Mouse (Mus musculus): ENCODE measurements around the gene B4galnt2.
"Not testable (repeated sequence)": the region's sequence is repeated elsewhere in the genome, so short reads cannot be mapped to it uniquely, and the experiment has no call there.

Gene B4galnt2

GRCm38 (mm10) chr11:95904290-95904689, 10.4 kb downstream of the B4galnt2 start:
- no peak for ATAC-seq (ENCODE audit: insufficient number of reproducible peaks, low FRiP score, low TSS enrichment)

GRCm38 (mm10) chr11:95896446-95897179, 18.1 kb downstream of the B4galnt2 start:
- ATAC-seq (ENCODE audit: insufficient number of reproducible peaks, low FRiP score, low TSS enrichment) = no peak

- no peak for ATAC-seq (ENCODE audit: insufficient number of reproducible peaks, low FRiP score, low TSS enrichment)
Measured at GRCm38 (mm10) chr11:95890462-95891051, 24.1 kb downstream of the B4galnt2 start.

- not testable (repeated sequence) for ATAC-seq (ENCODE audit: insufficient number of reproducible peaks, low FRiP score, low TSS enrichment)
Measured at GRCm38 (mm10) chr11:95879861-95880260, 34.8 kb downstream of the B4galnt2 start.

- ATAC-seq (ENCODE audit: insufficient number of reproducible peaks, low FRiP score, low TSS enrichment) = no peak
Measured at GRCm38 (mm10) chr11:95876296-95876695, 38.4 kb downstream of the B4galnt2 start.

- ATAC-seq (ENCODE audit: insufficient number of reproducible peaks, low FRiP score, low TSS enrichment) = no peak
Measured at GRCm38 (mm10) chr11:95875804-95876203, 38.9 kb downstream of the B4galnt2 start.

- no peak for ATAC-seq (ENCODE audit: insufficient number of reproducible peaks, low FRiP score, low TSS enrichment)
Measured at GRCm38 (mm10) chr11:95869918-95870470, 44.7 kb downstream of the B4galnt2 start.

GRCm38 (mm10) chr11:95869442-95869841, 45.2 kb downstream of the B4galnt2 start:
- ATAC-seq (ENCODE audit: insufficient number of reproducible peaks, low FRiP score, low TSS enrichment) = no peak

- no peak for ATAC-seq (ENCODE audit: insufficient number of reproducible peaks, low FRiP score, low TSS enrichment)
Measured at GRCm38 (mm10) chr11:95861397-95861796, 53.3 kb downstream of the B4galnt2 start.

GRCm38 (mm10) chr11:95860071-95860490, 54.6 kb downstream of the B4galnt2 start:
- no peak for ATAC-seq (ENCODE audit: insufficient number of reproducible peaks, low FRiP score, low TSS enrichment)

GRCm38 (mm10) chr11:95859468-95859855, 55.2 kb downstream of the B4galnt2 start:
- ATAC-seq (ENCODE audit: insufficient number of reproducible peaks, low FRiP score, low TSS enrichment) = peak; percentile 50; the same call in 1 of the 2 replicates

- peak; percentile 96 for ATAC-seq (ENCODE audit: insufficient number of reproducible peaks, low FRiP score, low TSS enrichment)
Measured at GRCm38 (mm10) chr11:95858528-95859467, 55.9 kb downstream of the B4galnt2 start.

- no peak for ATAC-seq (ENCODE audit: insufficient number of reproducible peaks, low FRiP score, low TSS enrichment)
Measured at GRCm38 (mm10) chr11:95857716-95858527, 56.8 kb downstream of the B4galnt2 start.

- ATAC-seq (ENCODE audit: insufficient number of reproducible peaks, low FRiP score, low TSS enrichment) = no peak
Measured at GRCm38 (mm10) chr11:95857306-95857705, 57.4 kb downstream of the B4galnt2 start.

GRCm38 (mm10) chr11:95853684-95854083, 61.0 kb downstream of the B4galnt2 start:
- no peak for ATAC-seq (ENCODE audit: insufficient number of reproducible peaks, low FRiP score, low TSS enrichment)

- no peak for ATAC-seq (ENCODE audit: insufficient number of reproducible peaks, low FRiP score, low TSS enrichment)
Measured at GRCm38 (mm10) chr11:95850898-95851297, 63.8 kb downstream of the B4galnt2 start.

- no peak for ATAC-seq (ENCODE audit: insufficient number of reproducible peaks, low FRiP score, low TSS enrichment)
Measured at GRCm38 (mm10) chr11:95844935-95845334, 69.8 kb downstream of the B4galnt2 start.

- no peak for ATAC-seq (ENCODE audit: insufficient number of reproducible peaks, low FRiP score, low TSS enrichment)
Measured at GRCm38 (mm10) chr11:95843421-95843950, 71.2 kb downstream of the B4galnt2 start.

- no peak for ATAC-seq (ENCODE audit: insufficient number of reproducible peaks, low FRiP score, low TSS enrichment)
Measured at GRCm38 (mm10) chr11:95842953-95843352, 71.7 kb downstream of the B4galnt2 start.
